Mouse (Mus musculus): ENCODE results near the gene Tiam1. TPM values are rescaled to one million over a fixed set of nuclear protein-coding genes. Genes with fewer than 3 reads are reported as not detected.

The Tiam1 gene
- polyA plus RNA-seq, 1 experiment = 10.7 TPM

GRCm38 (mm10) chr16:89827496-89828125, 316.0 kb downstream of the Tiam1 start:
- WGBS = 63% methylated on average over 17 of the region's 17 CpGs

GRCm38 (mm10) chr16:89825875-89826274, 317.7 kb downstream of the Tiam1 start:
- TF ChIP-seq POLR2A (IDR thresholded peaks at IDR 0.05; ENCODE audit: borderline replicate concordance, control insufficient read depth, low read depth, low read length) (no peak), CTCF (IDR thresholded peaks at IDR 0.05; ENCODE audit: control insufficient read depth, insufficient read depth, low read length) (no peak)
- Histone ChIP-seq H3K4me1 (ENCODE audit: control insufficient read depth, insufficient read depth, low read length) (no peaks in the 10 kb centered on the region), H3K4me3 (replicated peaks; ENCODE audit: control insufficient read depth, low read depth, low read length) (no peak overlapping the region), H3K27ac (ENCODE audit: control insufficient read depth, insufficient read depth, low read depth, low read length, poor library complexity) (no peak overlapping the region)
- WGBS = 62% methylated on average over 12 of the region's 12 CpGs

More at GRCm38 (mm10) chr16:89827496-89828125, 316.0 kb downstream of the Tiam1 start:
- H3K4me1 ChIP-seq (ENCODE audit: control insufficient read depth, insufficient read depth, low read length) = no peaks in the 10 kb centered on the region
- TF ChIP-seq POLR2A (IDR thresholded peaks at IDR 0.05; ENCODE audit: borderline replicate concordance, control insufficient read depth, low read depth, low read length) (no peak), CTCF (IDR thresholded peaks at IDR 0.05; ENCODE audit: control insufficient read depth, insufficient read depth, low read length) (no peak)
- H3K4me3 ChIP-seq (replicated peaks; ENCODE audit: control insufficient read depth, low read depth, low read length) = no peak overlapping the region
- H3K27ac ChIP-seq (ENCODE audit: control insufficient read depth, insufficient read depth, low read depth, low read length, poor library complexity) = no peak overlapping the region

GRCm38 (mm10) chr16:89822882-89823281, 320.7 kb downstream of the Tiam1 start:
- H3K27ac ChIP-seq (ENCODE audit: control insufficient read depth, insufficient read depth, low read depth, low read length, poor library complexity) = no peak overlapping the region
- H3K4me3 ChIP-seq (replicated peaks; ENCODE audit: control insufficient read depth, low read depth, low read length) = no peak overlapping the region
- 85% methylated on average over 6 of the region's 6 CpGs for WGBS
- no peaks in the 10 kb centered on the region for H3K4me1 ChIP-seq (ENCODE audit: control insufficient read depth, insufficient read depth, low read length)
- TF ChIP-seq POLR2A (IDR thresholded peaks at IDR 0.05; ENCODE audit: borderline replicate concordance, control insufficient read depth, low read depth, low read length) (no peak), CTCF (IDR thresholded peaks at IDR 0.05; ENCODE audit: control insufficient read depth, insufficient read depth, low read length) (no peak)

GRCm38 (mm10) chr16:89818661-89819060, 324.9 kb downstream of the Tiam1 start:
- Histone ChIP-seq H3K27ac (ENCODE audit: control insufficient read depth, insufficient read depth, low read depth, low read length, poor library complexity) (no peak overlapping the region), H3K4me3 (replicated peaks; ENCODE audit: control insufficient read depth, low read depth, low read length) (no peak overlapping the region), H3K4me1 (ENCODE audit: control insufficient read depth, insufficient read depth, low read length) (peaks cover 2% of the 10 kb centered on the region; the same call in 1 of the 2 replicates)
- WGBS = 80% methylated on average over 4 of the region's 4 CpGs
- TF ChIP-seq CTCF (IDR thresholded peaks at IDR 0.05; ENCODE audit: control insufficient read depth, insufficient read depth, low read length) = no peak
- no peak for TF ChIP-seq POLR2A (IDR thresholded peaks at IDR 0.05; ENCODE audit: borderline replicate concordance, control insufficient read depth, low read depth, low read length)

DNA sequence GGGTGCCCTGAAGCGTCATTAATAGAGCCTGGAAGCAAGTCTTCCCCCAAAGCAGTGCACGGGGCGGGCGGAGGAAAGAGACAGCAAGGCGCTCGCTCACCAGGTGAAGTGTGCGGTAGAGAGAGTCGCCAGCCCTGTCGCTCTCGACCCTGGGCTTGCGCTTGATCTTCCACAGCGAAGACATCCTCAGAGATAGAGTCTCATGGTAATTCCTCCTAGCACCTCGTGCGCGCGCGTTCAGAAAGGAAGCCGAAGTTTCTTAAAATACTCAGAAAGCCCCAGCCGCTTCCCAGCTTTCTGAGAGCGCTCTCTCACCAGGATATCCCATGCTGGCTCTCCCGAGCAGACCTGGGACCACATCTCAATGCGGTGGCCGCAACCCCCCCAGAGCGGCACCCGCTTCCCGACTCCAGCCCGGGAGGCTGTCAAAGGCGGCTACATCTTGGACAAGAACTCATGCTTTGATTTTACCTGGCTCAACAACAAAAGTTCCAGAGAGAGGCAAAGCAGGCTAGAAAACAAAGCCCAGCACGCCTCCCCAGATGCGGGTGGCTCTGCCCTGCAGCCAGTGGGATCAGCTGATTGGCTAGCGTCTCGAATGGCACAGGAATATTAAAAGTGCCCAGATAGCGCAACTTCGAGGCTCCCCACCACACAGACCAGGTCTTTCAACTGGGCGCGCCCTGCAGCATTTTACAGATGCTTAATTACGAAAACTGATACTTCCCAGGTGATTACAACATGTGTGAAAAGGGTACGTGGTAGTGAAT, 325.5 kb downstream of the Tiam1 start:
- Histone ChIP-seq H3K4me3 (replicated peaks; ENCODE audit: control insufficient read depth, low read depth, low read length) (no peak overlapping the region), H3K27ac (ENCODE audit: control insufficient read depth, insufficient read depth, low read depth, low read length, poor library complexity) (no peak overlapping the region), H3K4me1 (ENCODE audit: control insufficient read depth, insufficient read depth, low read length) (peaks cover 2% of the 10 kb centered on the region; the same call in 1 of the 2 replicates)
- TF ChIP-seq CTCF (IDR thresholded peaks at IDR 0.05; ENCODE audit: control insufficient read depth, insufficient read depth, low read length) (no peak), POLR2A (IDR thresholded peaks at IDR 0.05; ENCODE audit: borderline replicate concordance, control insufficient read depth, low read depth, low read length) (no peak)
- WGBS = 38% methylated on average over 38 of the region's 38 CpGs

- Histone ChIP-seq H3K27ac (ENCODE audit: control insufficient read depth, insufficient read depth, low read depth, low read length, poor library complexity) (no peak overlapping the region), H3K4me3 (replicated peaks; ENCODE audit: control insufficient read depth, low read depth, low read length) (no peak overlapping the region), H3K4me1 (ENCODE audit: control insufficient read depth, insufficient read depth, low read length) (peaks cover 2% of the 10 kb centered on the region; the same call in 1 of the 2 replicates)
- WGBS = 58% methylated on average over 9 of the region's 9 CpGs
- no peak for TF ChIP-seq POLR2A (IDR thresholded peaks at IDR 0.05; ENCODE audit: borderline replicate concordance, control insufficient read depth, low read depth, low read length)
- TF ChIP-seq CTCF (IDR thresholded peaks at IDR 0.05; ENCODE audit: control insufficient read depth, insufficient read depth, low read length) = no peak
Observed at GRCm38 (mm10) chr16:89817301-89817700, 326.3 kb downstream of the Tiam1 start.

DNA sequence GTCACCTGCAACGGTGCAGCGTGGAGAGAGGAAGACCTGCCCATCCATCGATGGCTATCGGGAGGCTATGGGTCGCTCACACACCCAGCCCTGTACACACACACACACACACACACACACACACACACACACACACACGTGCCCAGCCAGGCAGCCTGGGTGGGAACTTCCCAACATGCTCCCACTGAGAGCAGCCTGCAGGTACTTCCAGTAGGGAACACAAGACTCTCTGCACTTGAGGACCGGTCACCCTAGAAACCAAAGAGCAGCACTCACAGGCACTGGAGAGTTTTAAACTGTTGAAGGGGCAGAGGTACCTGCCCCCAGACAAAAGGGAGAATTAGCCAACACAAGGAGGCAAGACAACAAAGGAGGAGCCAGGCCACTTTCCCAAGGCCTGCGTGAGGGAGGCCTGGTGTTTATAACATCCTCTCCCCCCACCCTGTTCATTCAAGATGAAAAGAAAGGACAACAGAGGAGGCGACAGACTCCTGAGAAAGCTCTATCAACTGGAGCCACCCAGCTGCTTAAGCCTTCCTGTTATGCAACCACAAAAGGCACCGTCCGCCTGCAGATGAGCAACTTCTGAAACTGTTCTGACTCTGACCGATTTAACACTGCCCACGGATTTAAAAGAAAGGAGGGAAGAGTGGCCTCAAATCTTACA, 326.9 kb downstream of the Tiam1 start:
- TF ChIP-seq CTCF (IDR thresholded peaks at IDR 0.05; ENCODE audit: control insufficient read depth, insufficient read depth, low read length) = no peak
- TF ChIP-seq POLR2A (IDR thresholded peaks at IDR 0.05; ENCODE audit: borderline replicate concordance, control insufficient read depth, low read depth, low read length) = no peak
- H3K4me1 ChIP-seq (ENCODE audit: control insufficient read depth, insufficient read depth, low read length) = peaks cover 2% of the 10 kb centered on the region; the same call in 1 of the 2 replicates
- peak overlapping the region; percentile 26 for H3K27ac ChIP-seq (ENCODE audit: control insufficient read depth, insufficient read depth, low read depth, low read length, poor library complexity)
- WGBS = 40% methylated on average over 13 of the region's 13 CpGs
- H3K4me3 ChIP-seq (replicated peaks; ENCODE audit: control insufficient read depth, low read depth, low read length) = no peak overlapping the region

- TF ChIP-seq POLR2A (IDR thresholded peaks at IDR 0.05; ENCODE audit: borderline replicate concordance, control insufficient read depth, low read depth, low read length) (no peak), CTCF (IDR thresholded peaks at IDR 0.05; ENCODE audit: control insufficient read depth, insufficient read depth, low read length) (no peak)
- H3K4me3 ChIP-seq (replicated peaks; ENCODE audit: control insufficient read depth, low read depth, low read length) = no peak overlapping the region
- no peak overlapping the region for H3K27ac ChIP-seq (ENCODE audit: control insufficient read depth, insufficient read depth, low read depth, low read length, poor library complexity)
- H3K4me1 ChIP-seq (ENCODE audit: control insufficient read depth, insufficient read depth, low read length) = peaks cover 2% of the 10 kb centered on the region; the same call in 1 of the 2 replicates
- 87% methylated on average over 9 of the region's 9 CpGs for WGBS
Observed at GRCm38 (mm10) chr16:89813536-89813935, 330.0 kb downstream of the Tiam1 start.
